Mouse (Mus musculus) gastrocnemius, adult 8-10 months (tissue): ENCODE results near the gene BC051665. TPM values are rescaled to one million over a fixed set of nuclear protein-coding genes. Genes with fewer than 3 reads are reported as not detected.
A peak's percentile ranks its signal among the peaks of the same experiment; 100 is the strongest.

Experiments
- DNase-seq, 2 experiments: peaks; one replicate each; pipeline ENCODE4 v3.0.0; 2022; ENCODE audit warnings: low spot score in 2 of 2
- total RNA-seq, 4 experiments: library from RNA; stranded (reverse); gene quantifications; 2 replicates each; pipeline ENCODE4 v1.2.4; 2022

The BC051665 gene
- total RNA-seq, 4 experiments from 2014 or later, result not detected

- DNase-seq, result no peak
Measured at GRCm38 (mm10) chr13:60743381-60744077, 42.6 kb downstream of the BC051665 start.

- no peak for DNase-seq
Measured at GRCm38 (mm10) chr13:60742611-60743010, 43.6 kb downstream of the BC051665 start.

- DNase-seq, result no peak
Measured at GRCm38 (mm10) chr13:60740248-60740647, 45.9 kb downstream of the BC051665 start.

- DNase-seq, result peak; percentile 34 to 53
Measured at GRCm38 (mm10) chr13:60738429-60738828, 47.7 kb downstream of the BC051665 start.

- peak; percentile 68 to 74 for DNase-seq
Measured at GRCm38 (mm10) chr13:60737632-60738324, 48.4 kb downstream of the BC051665 start.

DNA sequence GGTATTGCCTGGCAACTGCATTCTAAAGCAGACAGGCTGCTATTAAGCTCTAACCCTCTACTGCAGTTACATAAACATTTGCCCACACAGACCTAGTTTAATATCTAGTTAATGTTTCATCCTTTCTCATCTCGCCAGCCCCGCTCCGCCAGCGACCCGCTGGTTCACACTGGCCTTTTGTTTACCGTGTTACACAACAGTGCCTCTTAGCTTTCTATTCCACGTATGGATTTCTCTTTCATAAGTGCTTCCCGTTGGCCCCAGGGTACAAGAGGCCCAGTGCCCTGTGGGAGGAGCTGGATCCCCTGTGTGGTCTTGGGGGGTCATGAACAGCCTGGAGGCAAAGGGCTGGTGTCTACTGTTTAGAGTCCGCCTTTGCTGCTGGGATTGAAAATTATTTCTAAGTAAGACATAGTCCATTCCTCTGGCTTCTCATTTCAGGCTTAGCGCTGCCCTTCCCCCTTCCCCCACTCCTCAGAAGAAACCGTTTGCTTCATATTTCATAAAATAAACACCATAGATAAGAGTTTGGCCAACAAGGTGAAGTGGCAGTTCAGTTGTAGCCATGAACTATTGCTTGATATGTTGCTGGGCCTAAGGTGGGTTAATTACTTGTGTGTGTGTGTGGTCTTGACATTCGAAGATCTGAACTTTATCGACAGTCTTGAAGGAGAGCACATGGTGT, 49.6 kb downstream of the BC051665 start:
- no peak for DNase-seq

GRCm38 (mm10) chr13:60735306-60735705, 50.9 kb downstream of the BC051665 start:
- no peak for DNase-seq

Other genes starting within 250 kb of the BC051665 start
- 1 to 10 TPM; 1.1 to 3.1 (median 2.3) TPM for gene Dapk1, start 184.4 kb downstream of the BC051665 start, total RNA-seq
- gene Ctsll3, start 16.5 kb upstream of the BC051665 start, total RNA-seq, result not detected
- under 1 TPM in 3 of 4 experiments, not detected in 1; 0.36 to 0.72 (median 0.56) TPM for gene 4930486L24Rik, start 78.1 kb upstream of the BC051665 start, total RNA-seq
- gene Gm49392, start 110.5 kb upstream of the BC051665 start, total RNA-seq, result under 1 TPM in 1 of 4 experiments, not detected in 3; 0.80 TPM
- gene Ctla2b, start 111.1 kb upstream of the BC051665 start, total RNA-seq, result 1 to 10 TPM; 1.0 to 2.0 (median 1.3) TPM
- gene Tpbpb, start 118.5 kb upstream of the BC051665 start, total RNA-seq, result not detected
- under 1 TPM in 1 of 4 experiments, not detected in 3; 0.61 TPM for gene Gm49393, start 149.2 kb upstream of the BC051665 start, total RNA-seq
- gene Gm49391, start 150.2 kb upstream of the BC051665 start, total RNA-seq, result 1 to 10 TPM in 1 of 4 experiments, under 1 TPM in 3; 0.48 to 2.7 (median 0.55) TPM
- 10 to 100 TPM; 10.6 to 33.5 (median 15.2) TPM for gene Ctla2a, start 150.3 kb upstream of the BC051665 start, total RNA-seq
- gene Tpbpa, start 155.6 kb upstream of the BC051665 start, total RNA-seq, result not detected
- gene Ctsj, start 219.6 kb upstream of the BC051665 start, total RNA-seq, result not detected